Mouse (Mus musculus) midbrain, embryonic 16.5 days (tissue): Measurements from ENCODE around the gene Hopx. TPM values are rescaled to one million over a fixed set of nuclear protein-coding genes. Genes with fewer than 3 reads are reported as not detected.

Source experiments
- ATAC-seq: fragments of 200-750 bp; cut with Nextera tagmentation; 2 replicates; pipeline ENCODE4 v1.8.0; 2017; ENCODE audit warnings: moderate TSS enrichment
- H3K27ac ChIP-seq: fragments of 300-500 bp; sonication (generic); 2 replicates; pipeline ENCODE4 v1.5.1; 2014; ENCODE audit warnings: mild to moderate bottlenecking, low read length, mixed read lengths
- H3K27me3 ChIP-seq: fragments of 300-500 bp; sonication (generic); 2 replicates; pipeline ENCODE4 v1.6.1; 2014; ENCODE audit warnings: low read depth, low read length, mixed read lengths; ENCODE audit not compliant: control insufficient read depth, insufficient read depth
- H3K36me3 ChIP-seq: fragments of 300-500 bp; sonication (generic); 2 replicates; pipeline ENCODE4 v1.6.1; 2014; ENCODE audit warnings: mild to moderate bottlenecking, low read length, moderate library complexity, mixed read lengths; ENCODE audit not compliant: control insufficient read depth, insufficient read depth
- H3K4me1 ChIP-seq: fragments of 300-500 bp; sonication (generic); 2 replicates; pipeline ENCODE4 v1.6.1; 2014; ENCODE audit warnings: mild to moderate bottlenecking, low read length, mixed read lengths; ENCODE audit not compliant: control insufficient read depth, insufficient read depth
- H3K4me2 ChIP-seq: fragments of 300-500 bp; sonication (generic); 2 replicates; pipeline ENCODE4 v1.6.1; 2014; ENCODE audit warnings: mild to moderate bottlenecking, low read length, mixed read lengths
- H3K4me3 ChIP-seq: fragments of 300-500 bp; sonication (generic); 2 replicates; pipeline ENCODE4 v1.5.1; 2014; ENCODE audit warnings: low read depth, mild to moderate bottlenecking, low read length, moderate library complexity, mixed read lengths
- H3K9ac ChIP-seq: fragments of 300-500 bp; sonication (generic); 2 replicates; pipeline ENCODE4 v1.6.1; 2014; ENCODE audit warnings: low read depth, low read length, mixed read lengths
- H3K9me3 ChIP-seq: fragments of 300-500 bp; sonication (generic); replicated peaks from 2 replicates; pipeline ENCODE4 v1.6.1; 2014; ENCODE audit warnings: mild to moderate bottlenecking, low read length, mixed read lengths; ENCODE audit not compliant: control insufficient read depth, poor library complexity, severe bottlenecking
- WGBS: fragments of 180-500 bp; shearing (Covaris S2); extraction: QIAGEN DNeasy Blood & Tissue Kit; methylation state at CpG from one replicate; pipeline ENCODE4 v1.1.7; 2014; 5-methylcytosine and 5-hydroxymethylcytosine counted together
- polyA plus RNA-seq: library from polyadenylated mRNA; unstranded; fragments of >200 nt; fragmentation: Nextera tagmentation; extraction: Ambion mirVana; gene quantifications from 2 replicates; pipeline ENCODE4 v1.2.1, GENCODE M21; 2015

Hopx gene
- polyA plus RNA-seq, 1 experiment from 2014 or later: 0.78 TPM

GRCm38 (mm10) chr5:77134961-77135360, 20.0 kb upstream of the Hopx start:
- no peak overlapping the region for H3K9ac ChIP-seq
- no peaks in the 10 kb centered on the region for H3K4me1 ChIP-seq
- 93% methylated on average over 2 of the region's 2 CpGs for WGBS
- H3K9me3 ChIP-seq: no peaks in the 10 kb centered on the region
- peaks cover 22% of the 10 kb centered on the region for H3K27me3 ChIP-seq
- no peak overlapping the region for H3K4me3 ChIP-seq
- H3K36me3 ChIP-seq: no peaks in the 10 kb centered on the region
- ATAC-seq: no peak
- no peak overlapping the region for H3K4me2 ChIP-seq
- H3K27ac ChIP-seq: no peak overlapping the region

- Histone ChIP-seq H3K27ac (no peak overlapping the region), H3K4me2 (no peak overlapping the region), H3K36me3 (no peaks in the 10 kb centered on the region), H3K9ac (no peak overlapping the region), H3K4me1 (no peaks in the 10 kb centered on the region), H3K4me3 (no peak overlapping the region), H3K9me3 (no peaks in the 10 kb centered on the region), H3K27me3 (peaks cover 23% of the 10 kb centered on the region)
- ATAC-seq: no peak
- 88% methylated on average over 4 of the region's 4 CpGs for WGBS
These were observed 19.5 kb upstream of the Hopx start for GRCm38 (mm10) chr5:77134465-77134864.

DNA sequence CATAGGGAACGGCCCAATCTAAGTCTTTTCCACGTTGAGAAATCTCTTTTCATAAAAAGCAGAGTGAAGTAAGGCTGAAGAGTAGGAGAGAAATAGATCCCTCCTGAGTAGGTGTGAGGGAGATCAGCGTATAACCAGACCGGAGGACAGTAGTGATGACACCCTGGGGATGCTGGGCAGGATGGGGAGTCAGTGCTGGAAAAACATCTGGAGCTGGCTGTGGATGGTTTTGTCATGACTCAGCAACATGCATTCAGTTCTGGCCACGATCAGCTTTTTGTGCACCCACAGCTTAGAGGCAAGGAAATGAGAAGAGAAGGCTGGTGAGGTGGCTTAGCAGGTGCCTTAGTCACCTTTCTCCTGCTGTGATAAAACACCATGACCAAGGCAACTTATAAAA, 19.0 kb upstream of the Hopx start:
- H3K9ac ChIP-seq: no peak overlapping the region

GRCm38 (mm10) chr5:77132457-77133135, 17.7 kb upstream of the Hopx start:
- 88% methylated on average over 2 of the region's 2 CpGs for WGBS
- peaks cover 16% of the 10 kb centered on the region for H3K27me3 ChIP-seq

More for the DNA sequence above, 19.0 kb upstream of the Hopx start:
- H3K27me3 ChIP-seq: peaks cover 20% of the 10 kb centered on the region
- no peaks in the 10 kb centered on the region for H3K36me3 ChIP-seq
- H3K4me3 ChIP-seq: no peak overlapping the region
- no peak overlapping the region for H3K4me2 ChIP-seq
- no peak for ATAC-seq
- H3K9me3 ChIP-seq: peaks cover 2% of the 10 kb centered on the region; the same call in 1 of the 2 replicates
- 79% methylated on average over 5 of the region's 5 CpGs for WGBS
- no peaks in the 10 kb centered on the region for H3K4me1 ChIP-seq
- H3K27ac ChIP-seq: no peak overlapping the region

GRCm38 (mm10) chr5:77131879-77132278, 17.0 kb upstream of the Hopx start:
- WGBS: 69% methylated on average over 8 of the region's 8 CpGs

More at GRCm38 (mm10) chr5:77132457-77133135, 17.7 kb upstream of the Hopx start:
- no peak overlapping the region for H3K4me3 ChIP-seq
- H3K9ac ChIP-seq: no peak overlapping the region
- H3K4me2 ChIP-seq: no peak overlapping the region
- ATAC-seq: no peak
- no peaks in the 10 kb centered on the region for H3K36me3 ChIP-seq
- H3K27ac ChIP-seq: no peak overlapping the region
- H3K4me1 ChIP-seq: no peaks in the 10 kb centered on the region
- peaks cover 7% of the 10 kb centered on the region for H3K9me3 ChIP-seq

GRCm38 (mm10) chr5:77130310-77131020, 15.5 kb upstream of the Hopx start:
- no peaks in the 10 kb centered on the region for H3K36me3 ChIP-seq
- H3K4me2 ChIP-seq: no peak overlapping the region
- no peak overlapping the region for H3K27ac ChIP-seq
- no peak overlapping the region for H3K9ac ChIP-seq
- H3K9me3 ChIP-seq: peaks cover 7% of the 10 kb centered on the region
- H3K4me3 ChIP-seq: no peak overlapping the region
- peaks cover 22% of the 10 kb centered on the region for H3K27me3 ChIP-seq
- WGBS: 81% methylated on average over 16 of the region's 16 CpGs
- ATAC-seq: no peak
- no peaks in the 10 kb centered on the region for H3K4me1 ChIP-seq

More at GRCm38 (mm10) chr5:77131879-77132278, 17.0 kb upstream of the Hopx start:
- no peaks in the 10 kb centered on the region for H3K36me3 ChIP-seq
- no peak for ATAC-seq
- H3K4me1 ChIP-seq: no peaks in the 10 kb centered on the region
- H3K9ac ChIP-seq: no peak overlapping the region
- peaks cover 7% of the 10 kb centered on the region for H3K9me3 ChIP-seq
- H3K27me3 ChIP-seq: peaks cover 16% of the 10 kb centered on the region
- H3K4me2 ChIP-seq: no peak overlapping the region
- H3K27ac ChIP-seq: no peak overlapping the region
- H3K4me3 ChIP-seq: no peak overlapping the region

DNA sequence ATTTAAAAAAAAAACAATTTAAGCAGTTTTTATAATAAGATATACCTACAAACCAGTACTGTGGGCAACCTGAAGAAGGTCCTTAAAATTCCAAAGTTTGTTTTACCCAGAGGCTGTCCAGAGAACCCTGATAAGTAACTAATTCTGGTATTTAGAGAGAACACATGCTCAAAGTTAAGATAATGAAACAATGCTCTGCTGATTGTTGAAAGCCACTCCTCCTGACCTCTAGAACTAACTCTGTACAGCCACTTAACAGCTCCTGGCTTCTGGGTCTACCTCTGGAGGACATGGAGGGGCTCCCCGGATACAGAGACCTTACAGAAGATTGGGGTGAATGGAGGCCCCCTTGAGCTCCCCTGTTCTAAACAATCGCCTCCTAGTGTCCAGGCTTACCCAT, 15.0 kb upstream of the Hopx start:
- H3K4me1 ChIP-seq: no peaks in the 10 kb centered on the region
- no peak overlapping the region for H3K4me3 ChIP-seq
- 79% methylated on average over 2 of the region's 2 CpGs for WGBS
- peaks cover 7% of the 10 kb centered on the region for H3K9me3 ChIP-seq
- H3K9ac ChIP-seq: no peak overlapping the region
- no peaks in the 10 kb centered on the region for H3K36me3 ChIP-seq
- no peak overlapping the region for H3K4me2 ChIP-seq
- no peak for ATAC-seq
- peaks cover 22% of the 10 kb centered on the region for H3K27me3 ChIP-seq
- H3K27ac ChIP-seq: no peak overlapping the region

DNA sequence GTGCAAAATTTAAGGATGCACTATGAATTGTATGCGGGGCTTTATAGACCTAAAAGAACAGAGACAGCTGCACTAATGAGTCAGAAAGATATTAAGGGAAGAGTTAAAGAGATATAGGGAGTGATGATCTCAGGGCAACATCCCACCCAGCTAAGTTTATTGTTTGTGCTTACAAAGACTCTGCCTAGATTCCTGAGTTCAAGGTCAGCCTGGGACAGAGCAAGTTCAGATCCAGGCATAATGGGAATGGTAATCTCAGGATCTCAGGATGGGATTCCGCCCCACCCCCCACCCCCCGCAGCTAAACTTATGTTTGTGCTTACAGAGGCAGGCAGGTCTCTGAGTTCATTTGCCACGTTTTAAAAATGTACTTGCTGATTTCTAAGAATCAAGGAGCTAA, 13.9 kb upstream of the Hopx start:
- Histone ChIP-seq H3K36me3 (no peaks in the 10 kb centered on the region), H3K27me3 (peaks cover 24% of the 10 kb centered on the region), H3K4me1 (no peaks in the 10 kb centered on the region), H3K4me2 (no peak overlapping the region), H3K9me3 (peaks cover 7% of the 10 kb centered on the region), H3K9ac (no peak overlapping the region), H3K27ac (no peak overlapping the region), H3K4me3 (no peak overlapping the region)
- 93% methylated on average over 4 of the region's 4 CpGs for whole genome bisulfite sequencing
- ATAC-seq: no peak

DNA sequence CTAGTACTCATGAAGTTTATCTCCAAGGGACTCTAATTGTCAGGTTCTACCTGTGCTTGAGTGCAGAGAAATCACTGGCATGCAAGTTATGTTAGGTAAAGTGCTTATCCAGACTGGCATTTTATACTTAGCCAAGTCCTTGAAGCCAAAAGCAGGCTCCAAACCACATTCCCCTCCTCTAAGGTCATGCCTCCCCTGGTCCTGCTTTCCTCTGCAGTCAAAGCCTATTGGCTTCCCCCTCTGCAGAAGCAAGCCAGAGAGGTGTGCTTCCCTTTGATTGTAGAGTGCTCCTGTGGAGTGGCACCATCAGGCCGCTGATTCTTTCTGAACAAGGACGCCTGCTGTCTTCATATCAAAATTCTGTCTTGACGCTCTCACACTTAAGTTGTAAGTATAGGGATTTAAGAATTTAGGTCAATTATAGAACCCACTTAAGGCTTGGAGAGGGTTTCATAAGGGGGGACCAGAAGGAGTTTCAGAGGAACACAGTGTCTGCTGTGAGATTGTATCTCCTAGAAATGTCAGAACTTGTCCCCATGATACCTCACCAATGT, 11.6 kb upstream of the Hopx start:
- Histone ChIP-seq H3K27ac (no peak overlapping the region), H3K9me3 (peaks cover 7% of the 10 kb centered on the region), H3K4me3 (no peak overlapping the region), H3K36me3 (no peaks in the 10 kb centered on the region), H3K4me2 (no peak overlapping the region), H3K27me3 (peaks cover 22% of the 10 kb centered on the region), H3K4me1 (peaks cover 13% of the 10 kb centered on the region), H3K9ac (no peak overlapping the region)
- ATAC-seq: no peak
- WGBS: 80% methylated on average over 3 of the region's 3 CpGs
